Mouse (Mus musculus) embryonic facial prominence, embryonic 13.5 days (tissue): ENCODE data around the gene Arhgef17. TPM values are rescaled to one million over a fixed set of nuclear protein-coding genes. Genes with fewer than 3 reads are reported as not detected.

Source experiments
- ATAC-seq: fragments of 200-750 bp; cut with Nextera tagmentation; 2 replicates; pipeline ENCODE4 v1.8.0; 2017; ENCODE audit warnings: low read depth; ENCODE audit not compliant: insufficient number of reproducible peaks, insufficient read depth, low FRiP score, low TSS enrichment
- H3K27ac ChIP-seq: fragments of 300-500 bp; sonication (generic); 2 replicates; pipeline ENCODE4 v1.5.1; 2015; ENCODE audit warnings: moderate library complexity, mild to moderate bottlenecking, inconsistent platforms
- H3K27me3 ChIP-seq: fragments of 300-500 bp; sonication (generic); 2 replicates; pipeline ENCODE4 v1.6.1; 2015; ENCODE audit warnings: mild to moderate bottlenecking, inconsistent platforms
- H3K36me3 ChIP-seq: fragments of 300-500 bp; sonication (generic); 2 replicates; pipeline ENCODE4 v1.6.1; 2015; ENCODE audit warnings: mild to moderate bottlenecking, inconsistent platforms
- H3K4me1 ChIP-seq: fragments of 300-500 bp; sonication (generic); 2 replicates; pipeline ENCODE4 v1.6.1; 2015; ENCODE audit warnings: inconsistent platforms
- H3K4me2 ChIP-seq: fragments of 300-500 bp; sonication (generic); 2 replicates; pipeline ENCODE4 v1.6.1; 2015; ENCODE audit warnings: moderate library complexity, mild to moderate bottlenecking, inconsistent platforms
- H3K4me3 ChIP-seq: fragments of 300-500 bp; sonication (generic); 2 replicates; pipeline ENCODE4 v1.5.1; 2015; ENCODE audit warnings: mild to moderate bottlenecking, inconsistent platforms
- H3K9ac ChIP-seq: fragments of 300-500 bp; sonication (generic); 2 replicates; pipeline ENCODE4 v1.6.1; 2015; ENCODE audit warnings: mild to moderate bottlenecking, inconsistent platforms
- H3K9me3 ChIP-seq: fragments of 300-500 bp; sonication (generic); 2 replicates; pipeline ENCODE4 v1.6.1; 2016; ENCODE audit warnings: inconsistent platforms
- WGBS: fragments of 180-500 bp; shearing (Covaris S2); methylation state at CpG from one replicate; pipeline ENCODE4 v1.1.7; 2015; ENCODE audit warnings: mixed read lengths; 5-methylcytosine and 5-hydroxymethylcytosine counted together
- polyA plus RNA-seq: library from polyadenylated mRNA; unstranded; fragments of >200 nt; fragmentation: Nextera tagmentation; extraction: Ambion mirVana; gene quantifications from 2 replicates; pipeline ENCODE4 v1.2.1, GENCODE M21; 2015

Arhgef17 gene
- polyA plus RNA-seq, 1 experiment from 2014 or later, result 8.0 TPM

- Histone ChIP-seq H3K4me1 (peaks cover 22% of the 10 kb centered on the region), H3K4me3 (no peak overlapping the region), H3K4me2 (no peak overlapping the region), H3K27ac (no peak overlapping the region), H3K9ac (no peak overlapping the region), H3K9me3 (no peaks in the 10 kb centered on the region), H3K36me3 (peaks cover 23% of the 10 kb centered on the region), H3K27me3 (no peaks in the 10 kb centered on the region)
- WGBS, result 83% methylated on average over 5 of the region's 5 CpGs
- ATAC-seq, result no peak
These were observed 89.7 kb downstream of the Arhgef17 start for GRCm38 (mm10) chr7:100842175-100842574.

- Histone ChIP-seq H3K27me3 (no peaks in the 10 kb centered on the region), H3K9me3 (no peaks in the 10 kb centered on the region), H3K9ac (no peak overlapping the region), H3K36me3 (peaks cover 29% of the 10 kb centered on the region), H3K27ac (no peak overlapping the region), H3K4me3 (no peak overlapping the region), H3K4me1 (peaks cover 20% of the 10 kb centered on the region), H3K4me2 (no peak overlapping the region)
- 88% methylated on average over 6 of the region's 6 CpGs for WGBS
- ATAC-seq, result no peak
These were observed 90.3 kb downstream of the Arhgef17 start for GRCm38 (mm10) chr7:100841608-100842007.

GRCm38 (mm10) chr7:100840906-100841305, 91.0 kb downstream of the Arhgef17 start:
- WGBS, result 98% methylated on average over 1 of the region's 1 CpGs
- Histone ChIP-seq H3K4me2 (no peak overlapping the region), H3K27me3 (no peaks in the 10 kb centered on the region), H3K36me3 (peaks cover 36% of the 10 kb centered on the region), H3K27ac (no peak overlapping the region), H3K4me1 (peaks cover 14% of the 10 kb centered on the region), H3K9ac (no peak overlapping the region), H3K9me3 (no peaks in the 10 kb centered on the region), H3K4me3 (no peak overlapping the region)
- no peak for ATAC-seq

- Histone ChIP-seq H3K4me1 (peaks cover 5% of the 10 kb centered on the region), H3K36me3 (peaks cover 46% of the 10 kb centered on the region), H3K9me3 (no peaks in the 10 kb centered on the region), H3K4me2 (no peak overlapping the region), H3K27me3 (no peaks in the 10 kb centered on the region), H3K4me3 (no peak overlapping the region), H3K27ac (no peak overlapping the region), H3K9ac (no peak overlapping the region)
- no peak for ATAC-seq
- WGBS, result 84% methylated on average over 6 of the region's 6 CpGs
These were observed 92.1 kb downstream of the Arhgef17 start for GRCm38 (mm10) chr7:100839632-100840402.

- no peak overlapping the region for H3K4me2 ChIP-seq
- no peaks in the 10 kb centered on the region for H3K27me3 ChIP-seq
- H3K27ac ChIP-seq, result no peak overlapping the region
- no peak overlapping the region for H3K4me3 ChIP-seq
- peaks cover 65% of the 10 kb centered on the region for H3K36me3 ChIP-seq
- H3K9me3 ChIP-seq, result no peaks in the 10 kb centered on the region
- peaks cover 2% of the 10 kb centered on the region; the same call in 1 of the 2 replicates for H3K4me1 ChIP-seq
- WGBS, result 76% methylated on average over 1 of the region's 1 CpGs
- H3K9ac ChIP-seq, result no peak overlapping the region
- no peak for ATAC-seq
These were observed 94.2 kb downstream of the Arhgef17 start for GRCm38 (mm10) chr7:100837701-100838100.

GRCm38 (mm10) chr7:100836657-100837056, 95.2 kb downstream of the Arhgef17 start:
- no peak overlapping the region for H3K27ac ChIP-seq
- no peak overlapping the region for H3K4me2 ChIP-seq
- H3K9me3 ChIP-seq, result no peaks in the 10 kb centered on the region
- no peak overlapping the region for H3K4me3 ChIP-seq
- ATAC-seq, result no peak
- no peaks in the 10 kb centered on the region for H3K27me3 ChIP-seq
- H3K9ac ChIP-seq, result no peak overlapping the region
- peaks cover 2% of the 10 kb centered on the region; the same call in 1 of the 2 replicates for H3K4me1 ChIP-seq
- WGBS, result 90% methylated on average over 10 of the region's 10 CpGs
- peaks cover 63% of the 10 kb centered on the region for H3K36me3 ChIP-seq

GRCm38 (mm10) chr7:100835711-100836110, 96.2 kb downstream of the Arhgef17 start:
- Histone ChIP-seq H3K9me3 (no peaks in the 10 kb centered on the region), H3K27ac (no peak overlapping the region), H3K36me3 (peaks cover 67% of the 10 kb centered on the region), H3K27me3 (no peaks in the 10 kb centered on the region), H3K4me1 (peaks cover 2% of the 10 kb centered on the region; the same call in 1 of the 2 replicates), H3K4me2 (no peak overlapping the region), H3K9ac (no peak overlapping the region), H3K4me3 (no peak overlapping the region)
- WGBS, result 88% methylated on average over 6 of the region's 6 CpGs
- ATAC-seq, result no peak

- no peak overlapping the region for H3K4me3 ChIP-seq
- ATAC-seq, result no peak
- 91% methylated on average over 7 of the region's 7 CpGs for WGBS
- peaks cover 67% of the 10 kb centered on the region for H3K36me3 ChIP-seq
- no peak overlapping the region for H3K4me2 ChIP-seq
- no peak overlapping the region for H3K27ac ChIP-seq
- no peaks in the 10 kb centered on the region for H3K27me3 ChIP-seq
- H3K9me3 ChIP-seq, result no peaks in the 10 kb centered on the region
- no peak overlapping the region for H3K9ac ChIP-seq
- H3K4me1 ChIP-seq, result peaks cover 2% of the 10 kb centered on the region; the same call in 1 of the 2 replicates
These were observed 96.7 kb downstream of the Arhgef17 start for GRCm38 (mm10) chr7:100835168-100835567.

- Histone ChIP-seq H3K27me3 (no peaks in the 10 kb centered on the region), H3K4me3 (no peak overlapping the region), H3K27ac (no peak overlapping the region), H3K9ac (no peak overlapping the region), H3K4me1 (0 out of 2 replicates have a peak, but pooled peaks cover 2% of the 10 kb centered on the region), H3K36me3 (peaks cover 67% of the 10 kb centered on the region), H3K9me3 (no peaks in the 10 kb centered on the region), H3K4me2 (no peak overlapping the region)
- whole genome bisulfite sequencing, result 88% methylated on average over 1 of the region's 1 CpGs
- no peak for ATAC-seq
These were observed 98.0 kb downstream of the Arhgef17 start for GRCm38 (mm10) chr7:100833859-100834258.

GRCm38 (mm10) chr7:100828549-100828948, 103.4 kb downstream of the Arhgef17 start:
- no peak for ATAC-seq
- no peaks in the 10 kb centered on the region for H3K4me1 ChIP-seq
- H3K27me3 ChIP-seq, result no peaks in the 10 kb centered on the region
- H3K27ac ChIP-seq, result no peak overlapping the region
- no peak overlapping the region for H3K4me3 ChIP-seq
- peaks cover 28% of the 10 kb centered on the region for H3K36me3 ChIP-seq
- WGBS, result 94% methylated on average over 2 of the region's 2 CpGs
- no peaks in the 10 kb centered on the region for H3K9me3 ChIP-seq
- no peak overlapping the region for H3K9ac ChIP-seq
- no peak overlapping the region for H3K4me2 ChIP-seq

- H3K9ac ChIP-seq, result no peak overlapping the region
- no peaks in the 10 kb centered on the region for H3K9me3 ChIP-seq
- no peak overlapping the region for H3K27ac ChIP-seq
- ATAC-seq, result no peak
- WGBS, result 93% methylated on average over 3 of the region's 3 CpGs
- H3K4me2 ChIP-seq, result no peak overlapping the region
- H3K4me3 ChIP-seq, result no peak overlapping the region
- no peaks in the 10 kb centered on the region for H3K4me1 ChIP-seq
- H3K36me3 ChIP-seq, result peaks cover 12% of the 10 kb centered on the region
- no peaks in the 10 kb centered on the region for H3K27me3 ChIP-seq
These were observed 107.2 kb downstream of the Arhgef17 start for GRCm38 (mm10) chr7:100824661-100825060.
